Mouse (Mus musculus): Measurements from ENCODE around the gene Setd3.

Setd3 gene

DNA sequence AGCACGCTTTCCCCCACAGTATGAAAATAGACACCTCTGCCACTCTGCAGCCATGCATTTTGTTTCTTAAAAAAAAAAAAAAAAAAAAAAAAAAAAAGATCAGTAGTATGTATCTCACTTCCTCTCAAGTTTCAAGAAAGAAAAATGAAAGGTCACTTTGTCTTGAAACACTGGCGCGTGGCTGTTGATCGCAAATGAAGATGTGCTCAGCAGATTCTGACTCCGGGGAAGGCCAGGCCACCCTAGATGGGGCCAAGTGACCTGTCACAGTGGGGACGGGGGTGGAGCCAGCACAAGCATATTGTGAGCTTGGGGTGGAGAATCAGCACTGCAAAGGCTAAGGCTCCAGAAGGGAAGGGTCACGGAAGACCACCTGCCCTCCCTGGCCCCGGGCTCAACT lies 24.8 kb upstream of the Setd3 start:
- peak; percentile 53 for DNase-seq (ENCODE audit: low read depth)

DNA sequence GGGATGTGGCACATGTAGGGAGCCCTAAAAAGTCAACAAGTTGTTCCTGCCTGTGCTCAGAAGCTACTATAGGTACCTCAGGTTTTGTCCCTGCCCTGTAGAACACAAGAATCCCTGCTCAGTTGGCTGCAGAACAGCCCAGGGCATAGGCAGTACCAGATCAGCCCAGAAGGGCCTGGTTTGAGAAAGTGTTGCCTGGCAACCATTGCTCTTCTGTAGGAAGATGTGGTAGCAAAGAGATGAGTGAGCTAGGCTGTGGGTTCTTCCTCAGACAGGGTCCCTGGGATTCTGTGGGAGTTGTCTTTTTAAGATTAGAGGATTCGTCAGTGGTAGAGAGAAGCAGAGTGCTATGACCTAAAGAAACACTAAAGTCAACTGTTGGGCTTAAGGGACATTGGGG lies 21.0 kb upstream of the Setd3 start:
- no peak for DNase-seq (ENCODE audit: low read depth)

DNA sequence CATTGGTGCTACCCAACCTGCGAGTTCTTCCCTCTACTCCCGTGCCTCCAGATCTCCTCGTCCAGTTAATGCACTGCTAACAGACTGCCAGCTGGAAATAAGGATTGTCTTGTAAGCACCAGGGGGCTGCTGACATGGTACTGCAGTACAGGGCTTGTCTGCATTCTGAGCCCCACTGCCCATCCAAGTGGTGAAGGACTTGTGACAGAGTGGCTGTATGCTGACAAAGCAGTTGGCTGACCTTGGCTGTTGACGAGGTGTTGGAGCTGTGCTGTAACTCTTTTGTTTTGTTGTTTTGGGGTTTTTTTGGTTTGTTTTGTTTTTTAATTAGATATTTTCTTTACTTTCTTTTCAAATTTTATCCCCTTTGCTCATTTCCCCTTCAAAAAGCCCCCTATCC lies 19.3 kb upstream of the Setd3 start:
- DNase-seq (ENCODE audit: low read depth) = no peak

DNA sequence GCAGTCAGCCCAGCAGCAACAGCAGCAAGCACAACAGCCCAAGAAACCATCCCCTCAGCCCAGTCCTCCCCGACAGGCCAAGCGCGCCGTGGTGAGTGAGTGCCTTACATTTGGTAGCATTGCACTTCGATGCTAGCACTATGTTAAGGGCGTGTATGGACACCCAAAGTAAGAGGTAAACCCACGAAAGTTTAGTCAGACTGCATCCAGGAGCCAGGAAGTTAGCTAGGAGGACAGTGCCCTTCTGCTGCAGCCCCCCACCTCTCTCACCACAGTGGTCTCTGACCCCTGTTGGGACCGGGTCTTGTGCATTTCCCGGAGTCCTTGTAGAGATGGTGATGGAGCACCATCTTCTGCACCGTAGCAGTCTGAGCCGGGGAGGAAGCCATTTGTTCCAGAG lies 16.6 kb upstream of the Setd3 start:
- no peak for DNase-seq (ENCODE audit: low read depth)

DNA sequence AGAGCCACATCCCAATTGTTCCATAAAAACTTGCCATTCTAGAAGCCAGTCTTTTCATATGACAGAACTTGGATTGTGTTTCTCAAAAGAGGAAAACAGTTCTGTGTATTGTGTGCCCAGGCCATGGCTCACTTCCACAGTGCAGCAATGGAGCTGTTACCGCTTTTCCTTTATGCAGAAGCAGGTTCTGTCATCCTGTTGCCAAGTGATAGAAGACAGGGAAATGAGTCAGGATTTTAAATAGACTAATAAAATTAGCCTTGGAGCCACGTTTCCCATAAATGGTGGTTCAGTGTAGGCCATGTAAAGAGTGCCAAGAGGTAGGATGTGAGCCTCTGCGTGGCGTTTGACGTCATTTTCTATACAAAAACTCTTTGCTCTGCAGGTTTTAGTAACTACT lies 14.8 kb upstream of the Setd3 start:
- DNase-seq (ENCODE audit: low read depth) = no peak

DNA sequence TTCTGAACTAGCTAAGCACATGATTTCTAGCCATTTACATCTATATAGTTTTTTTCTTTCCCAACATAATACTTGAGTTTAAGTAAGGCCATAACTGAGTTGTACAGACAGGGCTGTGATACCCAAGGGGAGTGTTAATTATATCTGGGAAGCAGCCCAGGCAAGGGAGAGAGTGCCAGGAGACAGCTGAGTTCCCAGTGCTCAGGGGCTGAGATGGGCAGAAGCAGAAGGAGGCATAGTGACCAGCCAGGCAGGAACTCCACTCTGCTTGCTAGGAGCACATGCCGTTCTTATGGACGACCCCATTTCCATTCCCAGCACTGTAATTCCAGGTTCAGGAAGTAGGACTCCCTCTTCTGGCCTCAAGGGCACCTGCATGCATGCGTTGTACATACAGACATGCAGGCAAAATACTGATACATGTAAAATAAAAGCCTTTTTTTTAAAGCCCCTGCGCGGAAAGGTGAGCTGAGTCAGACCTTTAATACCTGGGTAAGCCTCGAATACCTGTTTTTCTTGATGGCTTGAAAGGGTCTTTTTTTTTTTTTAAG lies 8.5 kb upstream of the Setd3 start:
- DNase-seq (ENCODE audit: low read depth) = no peak

DNA sequence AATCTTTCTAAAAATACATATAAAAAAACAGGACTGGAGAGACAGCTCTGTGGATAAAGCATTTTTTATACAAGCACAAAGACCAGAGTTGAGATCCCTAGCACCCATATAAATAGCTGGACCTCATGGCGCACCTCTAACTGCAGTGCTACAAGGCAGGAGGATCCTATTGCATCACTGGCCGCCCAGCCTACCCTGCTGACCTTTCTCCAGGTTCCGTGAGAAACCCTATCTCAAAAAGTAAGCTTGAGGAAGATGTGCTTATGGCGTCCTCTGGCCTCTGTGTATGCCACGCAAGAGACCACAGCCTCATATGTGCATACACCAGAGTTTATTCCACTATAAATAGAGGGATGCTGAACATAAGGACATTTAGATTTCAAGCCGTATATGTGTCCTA lies 2.6 kb upstream of the Setd3 start:
- DNase-seq (ENCODE audit: low read depth) = no peak

DNA sequence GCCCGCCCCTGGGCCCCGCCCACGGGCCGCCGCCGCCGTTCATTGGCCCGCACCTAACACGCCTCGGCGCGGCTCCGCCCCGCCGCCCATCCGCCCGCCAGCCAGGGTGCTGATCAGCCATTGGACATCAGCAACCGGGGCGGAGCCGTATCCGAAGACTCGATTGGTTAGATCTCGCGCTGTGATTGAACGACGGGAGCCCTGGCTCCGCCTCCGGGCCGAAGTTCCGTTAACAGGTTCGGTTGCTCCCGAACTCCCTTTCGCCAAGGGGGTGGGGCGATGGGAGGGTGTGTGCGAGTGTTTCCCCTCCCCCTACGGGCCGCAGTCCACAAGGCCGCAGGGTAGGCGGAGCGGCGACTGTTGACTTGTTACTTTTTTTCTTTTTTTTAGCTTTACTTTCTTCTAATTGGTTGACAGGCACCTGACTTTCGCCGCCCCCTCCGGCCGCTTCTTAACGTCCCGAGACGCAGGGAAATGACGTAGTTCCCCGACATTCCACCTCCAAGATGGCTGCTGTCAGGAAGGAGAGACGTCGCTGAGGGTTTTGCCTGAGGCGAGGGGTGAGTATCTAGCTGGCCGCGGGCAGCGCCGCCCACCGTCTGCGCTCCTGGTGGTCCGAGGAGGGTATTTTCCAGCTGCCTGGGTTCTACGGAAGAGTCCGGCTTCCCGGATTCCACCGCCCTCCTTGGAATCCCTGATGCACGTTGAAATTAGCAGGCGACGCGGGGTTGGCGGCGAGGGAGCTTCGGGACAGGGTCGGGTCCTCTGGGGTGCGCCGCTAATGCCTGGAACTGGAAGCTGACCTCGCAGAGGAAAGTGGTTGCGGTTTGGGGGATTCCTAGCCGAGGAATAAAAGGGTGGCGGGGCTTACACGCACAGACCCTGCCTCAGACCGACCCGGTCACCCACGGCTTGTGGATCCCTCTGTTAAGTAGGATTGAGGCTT lies 480 bp upstream of the Setd3 start, which contains the start of gene Ccnk:
Gene Ccnk, plus strand, starts transcription at position 259 of the 946 bp plus-strand sequence.
- peak; percentile 99 for DNase-seq (ENCODE audit: low read depth)

DNA sequence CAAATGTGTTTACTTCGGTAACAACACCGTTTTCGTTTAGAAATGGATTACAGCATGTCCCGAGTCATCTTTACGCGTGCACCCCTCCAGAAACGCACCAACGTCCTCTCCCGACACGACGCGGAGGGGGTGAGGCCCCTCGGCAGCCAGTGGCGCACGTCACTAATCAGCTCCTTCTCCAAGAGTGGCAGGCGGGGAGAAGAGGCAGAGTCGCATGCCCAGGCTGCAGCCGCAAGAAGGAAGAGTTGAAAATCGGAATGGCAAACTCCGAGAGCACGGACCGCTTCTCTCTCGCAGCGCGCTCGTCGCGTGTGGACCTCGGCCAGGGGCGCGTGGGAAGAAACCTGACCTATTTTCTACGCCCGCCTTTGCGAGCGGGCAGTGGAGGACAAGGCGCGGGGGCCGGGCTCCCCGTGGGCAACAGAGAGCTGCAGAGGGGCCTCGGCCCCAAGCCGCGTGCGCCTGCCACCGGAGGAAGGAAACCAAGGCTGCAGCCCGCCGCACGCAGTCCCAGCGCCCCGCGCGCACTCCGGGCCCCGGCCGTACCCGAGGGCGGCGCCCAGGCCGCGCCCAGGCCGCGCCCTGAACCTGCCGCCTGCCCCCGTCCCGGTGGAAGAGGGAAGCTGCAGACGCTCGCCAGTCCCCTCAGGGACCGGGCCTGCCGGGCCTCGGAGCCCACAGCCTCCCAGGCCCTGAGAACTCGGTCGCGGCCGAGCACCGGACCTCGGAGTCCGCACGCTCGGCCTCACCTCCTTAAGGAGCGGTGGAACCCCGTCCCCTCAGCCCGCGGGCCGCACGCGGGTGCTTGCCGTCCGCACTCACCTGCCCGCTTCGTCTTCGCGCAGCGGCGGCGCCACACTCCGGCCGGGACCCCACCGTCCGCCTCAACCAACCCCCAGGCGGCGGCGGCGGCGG lies 526 bp downstream of the Setd3 start:
- peak; percentile 71 for DNase-seq (ENCODE audit: low read depth)

DNA sequence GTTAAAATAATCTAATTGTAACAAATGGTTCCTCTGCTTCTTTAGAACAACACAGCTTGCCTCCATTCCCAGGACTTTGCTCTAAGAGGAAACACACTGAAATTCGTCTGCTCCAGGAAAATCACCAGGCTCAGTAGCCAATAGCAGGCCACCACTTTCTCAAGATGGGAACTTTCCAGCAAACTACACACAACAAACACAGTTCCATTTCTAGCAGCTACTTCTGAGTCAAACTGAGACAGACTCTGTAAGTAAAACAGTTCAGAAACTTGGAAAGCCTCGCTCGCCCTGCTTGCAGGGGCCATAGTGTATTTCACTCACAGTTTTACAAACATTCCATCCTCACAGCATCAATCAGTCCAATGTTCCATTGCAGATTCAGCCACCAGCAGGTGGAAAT lies 2.7 kb downstream of the Setd3 start:
- peak; percentile 31 for DNase-seq (ENCODE audit: low read depth)

DNA sequence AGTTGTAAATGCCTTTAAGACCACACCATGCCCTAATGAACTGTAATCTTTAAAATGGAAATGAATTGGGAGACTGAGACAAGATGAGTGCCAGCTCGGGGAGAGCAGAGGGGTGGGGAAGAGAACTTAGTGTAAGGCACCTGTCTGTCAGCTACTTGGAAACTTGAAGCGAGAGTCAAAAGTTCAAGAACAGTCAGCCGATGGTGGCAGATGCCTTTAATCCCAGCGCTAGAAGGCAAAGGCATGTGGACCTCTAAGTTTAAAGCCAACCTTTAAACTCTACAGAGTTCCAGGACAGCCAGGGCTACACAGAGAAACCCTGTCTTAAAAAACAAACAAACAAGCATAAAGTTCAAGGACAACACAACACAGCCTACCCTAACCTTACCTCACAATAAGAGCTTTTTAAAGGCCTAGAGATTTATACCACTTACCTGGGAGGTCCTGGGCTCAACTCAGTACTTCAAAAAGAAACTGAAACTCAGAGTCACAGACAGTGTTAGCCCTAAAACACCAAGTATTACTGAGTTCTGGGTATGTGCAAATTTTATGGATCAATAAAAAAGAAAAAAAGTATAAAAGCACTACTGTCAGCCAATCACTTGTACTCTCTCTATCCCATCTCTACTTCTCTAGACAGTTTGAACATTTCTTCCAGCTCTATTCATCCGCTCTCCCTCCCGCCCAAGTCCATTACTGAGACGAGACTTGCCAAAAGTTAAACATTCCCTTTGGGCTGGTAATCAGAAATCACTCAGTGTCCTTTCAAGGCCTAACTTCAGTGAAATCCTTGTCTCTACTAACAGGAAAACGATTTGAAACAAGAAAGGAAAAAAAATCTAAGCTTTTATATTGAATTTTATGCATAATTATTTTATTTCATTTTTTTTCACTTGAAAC lies 4.3 kb downstream of the Setd3 start:
- DNase-seq (ENCODE audit: low read depth) = peak; percentile 46

DNA sequence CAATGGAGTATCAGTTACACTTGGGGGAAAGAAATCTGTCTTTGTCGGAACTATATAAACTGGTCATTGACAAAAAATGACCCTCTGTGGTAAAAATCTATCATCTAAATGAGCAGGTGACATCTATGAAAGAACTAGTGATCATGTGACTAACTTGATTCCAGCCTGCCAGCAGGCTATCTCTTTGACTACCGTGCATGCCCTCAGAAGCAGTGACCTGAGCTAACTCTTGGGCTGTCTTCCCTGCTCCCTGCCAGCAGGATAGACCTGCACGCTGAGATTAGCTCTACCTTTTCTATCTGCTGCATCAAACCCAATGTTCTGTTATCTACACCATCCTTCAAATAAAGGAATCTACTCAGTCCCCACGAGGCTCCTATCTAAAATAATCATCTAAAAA lies 6.5 kb downstream of the Setd3 start:
- DNase-seq (ENCODE audit: low read depth) = no peak

DNA sequence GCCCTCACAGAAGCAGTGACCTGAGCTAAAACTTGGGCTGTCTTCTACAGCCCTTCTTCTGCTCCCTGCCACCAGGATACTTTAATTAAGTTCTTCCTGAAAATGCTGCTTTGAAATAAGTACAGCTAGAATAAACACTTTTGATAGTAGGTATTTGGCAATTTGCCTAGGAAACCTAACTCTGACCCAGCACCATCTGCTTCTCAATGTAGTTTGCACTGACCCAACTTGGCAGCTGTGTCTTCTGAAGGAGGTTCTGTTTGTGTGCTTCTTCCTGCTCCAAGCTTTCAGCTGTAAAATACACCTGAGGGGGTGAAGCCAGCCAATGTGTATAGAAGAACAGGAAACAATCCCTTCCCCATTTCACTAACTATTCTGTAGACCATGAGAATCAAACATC lies 7.8 kb downstream of the Setd3 start:
- no peak for DNase-seq (ENCODE audit: low read depth)

DNA sequence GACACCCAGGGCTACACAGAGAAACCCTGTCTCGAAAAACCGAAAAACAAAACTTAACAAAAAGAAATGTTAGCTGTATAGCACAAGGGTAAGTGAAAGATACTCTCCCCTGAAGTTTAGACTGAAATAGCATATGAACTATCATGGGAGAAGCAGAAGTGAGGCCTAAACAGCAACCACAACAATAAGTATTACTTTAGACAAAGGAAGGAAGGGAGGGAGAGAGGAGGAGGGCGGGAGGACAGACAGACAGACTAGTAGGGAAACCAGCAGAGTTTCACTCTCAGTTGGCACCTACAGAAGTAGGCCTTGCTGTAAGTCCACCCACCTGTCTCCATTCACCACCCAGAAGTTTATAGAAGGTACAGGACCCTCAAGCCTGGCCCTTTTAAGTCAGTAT lies 8.6 kb downstream of the Setd3 start:
- no peak for DNase-seq (ENCODE audit: low read depth)

DNA sequence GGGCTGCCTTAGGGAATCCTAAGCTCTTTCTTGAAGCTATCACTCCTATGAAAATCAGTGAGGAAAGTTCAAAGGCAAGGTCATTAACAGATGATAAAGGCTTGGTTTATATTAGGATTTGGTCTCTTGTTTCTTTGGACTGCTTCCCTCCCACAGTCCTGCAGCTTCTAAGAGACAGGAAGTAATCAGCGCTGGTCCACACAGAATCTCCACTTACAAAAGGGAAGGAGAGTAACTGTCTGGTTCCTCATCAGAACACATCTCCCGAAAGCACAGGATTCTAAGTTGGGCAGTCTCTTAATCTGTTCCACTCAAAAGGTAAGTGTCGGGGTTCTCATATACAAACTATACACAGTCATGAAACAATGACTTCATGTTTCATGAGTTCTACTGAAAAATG lies 10.2 kb downstream of the Setd3 start:
- no peak for DNase-seq (ENCODE audit: low read depth)

DNA sequence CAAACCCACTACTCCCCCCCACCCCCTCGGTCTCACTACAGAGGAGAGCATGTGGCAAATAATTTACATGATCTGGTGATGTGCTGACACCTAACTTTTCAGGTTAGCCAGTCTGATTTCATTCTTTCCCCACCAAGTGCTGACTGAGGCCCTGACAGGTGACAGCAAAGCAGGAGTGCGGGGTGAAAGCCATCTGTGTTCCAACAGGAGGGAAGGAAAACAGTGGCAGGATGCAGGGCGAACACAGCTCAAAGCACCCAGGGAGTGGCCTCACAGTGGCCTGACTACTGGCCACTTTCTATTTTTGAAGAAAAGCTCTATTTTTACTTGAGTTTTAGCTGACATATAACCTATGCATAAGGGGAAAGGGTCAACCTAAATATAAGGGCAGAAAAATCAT lies 15.4 kb downstream of the Setd3 start:
- no peak for DNase-seq (ENCODE audit: low read depth)

DNA sequence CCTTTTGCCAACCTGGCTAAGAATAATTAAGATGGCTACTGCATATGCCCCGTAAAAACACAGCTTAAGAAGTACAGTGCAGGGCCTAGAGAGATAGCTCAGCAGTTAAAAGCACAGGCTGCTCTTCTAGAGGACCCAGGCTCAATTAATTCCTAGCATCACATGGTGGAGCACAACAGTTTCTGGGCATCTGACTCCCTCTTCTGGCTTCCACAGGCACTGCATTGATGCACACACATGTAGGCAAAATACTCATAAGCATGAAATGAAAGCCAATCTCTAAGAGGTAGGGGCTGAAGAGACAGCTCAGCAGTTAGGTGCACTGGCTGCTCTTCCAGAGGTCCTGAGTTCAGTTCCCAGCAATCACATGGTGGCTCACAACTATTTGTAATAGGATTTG lies 17.1 kb downstream of the Setd3 start:
- DNase-seq (ENCODE audit: low read depth) = peak; percentile 42

DNA sequence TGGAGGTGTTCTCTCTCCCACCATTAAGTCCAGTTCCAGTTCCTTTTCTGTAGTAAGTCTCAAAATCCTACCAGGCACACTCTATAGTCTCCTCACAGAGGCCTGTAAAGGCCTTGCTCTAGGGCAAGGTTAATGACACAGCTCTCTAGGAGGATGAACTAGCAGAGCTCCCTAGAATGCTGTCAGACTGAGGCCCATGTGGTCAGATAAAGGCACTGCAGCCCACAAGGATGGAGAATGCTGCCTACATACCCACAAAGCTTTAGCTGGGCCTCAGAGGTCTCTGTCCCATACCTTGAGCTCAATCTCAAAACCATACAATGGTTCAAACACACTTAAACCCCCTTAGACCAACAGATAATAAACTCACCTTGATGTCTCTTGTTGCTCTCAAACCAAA lies 19.3 kb downstream of the Setd3 start:
- no peak for DNase-seq (ENCODE audit: low read depth)

DNA sequence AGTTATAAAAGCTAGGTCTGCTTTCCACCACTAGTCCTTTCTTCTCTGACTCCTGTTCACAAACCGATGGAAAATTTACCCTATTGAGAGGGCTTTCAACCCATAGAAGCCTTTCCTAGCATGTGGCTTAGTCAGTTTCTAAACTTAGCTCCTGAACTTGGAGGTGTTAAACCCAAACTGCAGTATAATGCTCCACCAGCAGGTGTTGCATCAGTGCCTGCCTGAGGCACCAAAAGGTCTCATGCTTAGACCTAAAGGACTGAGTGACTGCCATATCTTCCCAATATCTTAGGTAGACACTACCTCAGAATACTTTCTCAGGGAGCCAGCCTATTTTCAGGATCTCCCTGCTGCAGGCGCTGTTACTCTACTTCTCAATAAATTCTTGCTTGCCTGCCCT lies 26.4 kb downstream of the Setd3 start:
- DNase-seq (ENCODE audit: low read depth) = peak; percentile 35

DNA sequence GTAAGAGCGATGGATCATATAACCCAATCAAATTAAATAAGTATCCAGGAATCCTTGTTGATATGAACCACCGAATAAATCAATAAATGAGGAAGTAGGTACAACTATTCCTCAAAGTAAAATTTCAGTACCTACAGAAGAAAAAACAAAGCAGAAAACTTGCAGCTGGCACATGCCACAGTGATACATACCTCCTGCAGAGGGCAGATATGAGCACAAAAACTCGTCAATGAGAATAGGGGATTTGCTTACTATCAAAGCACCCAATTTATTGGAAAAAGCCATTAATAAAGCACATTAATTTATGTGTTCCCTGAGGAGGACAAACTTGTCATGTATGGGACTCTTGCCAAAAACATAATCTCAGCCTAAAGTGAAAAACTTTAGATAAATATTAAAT lies 29.4 kb downstream of the Setd3 start:
- peak; percentile 19 for DNase-seq (ENCODE audit: low read depth)

DNA sequence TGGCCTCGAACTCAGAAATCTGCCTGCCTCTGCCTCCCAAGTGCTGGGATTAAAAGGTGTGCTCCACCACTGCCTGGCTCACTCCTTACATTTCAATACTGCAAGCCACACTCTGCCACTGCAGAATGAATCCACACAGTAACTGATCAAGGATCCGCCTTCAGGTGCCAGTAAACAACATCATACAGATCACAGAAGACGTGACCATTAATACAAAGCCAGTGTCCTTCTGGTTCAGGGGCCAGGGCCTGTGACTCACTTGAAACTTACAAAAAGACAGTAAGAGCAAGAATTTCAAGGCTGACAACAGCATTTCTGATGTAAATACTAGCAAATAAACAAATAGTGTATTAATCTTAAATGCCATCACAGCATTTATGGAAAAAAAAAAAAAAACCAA lies 33.9 kb downstream of the Setd3 start:
- no peak for DNase-seq (ENCODE audit: low read depth)

All from induced T-regulatory cell, adult 2 months (primary cell).